Mouse (Mus musculus): ENCODE data around the gene Olfr868. TPM values are rescaled to one million over a fixed set of nuclear protein-coding genes. Genes with fewer than 3 reads are reported as not detected.

The Olfr868 gene
- polyA plus RNA-seq (2015; fragmentation: Nextera tagmentation; extraction: Ambion mirVana), result not detected in 2 replicates

GRCm38 (mm10) chr9:20098326-20098725, at the start of gene Olfr868:
TSS of gene Olfr868 (plus strand) at chr9:20098626.
- H3K9ac ChIP-seq, result no peak within 1 kb of the TSS
- no peaks in the 10 kb centered on the region for H3K4me1 ChIP-seq
- no peak within 1 kb of the TSS for H3K4me2 ChIP-seq
- WGBS, result 31% methylated on average over 2 of the region's 2 CpGs
- ATAC-seq (ENCODE audit: extremely low read depth, insufficient number of reproducible peaks, low FRiP score, low TSS enrichment), result no peak
- H3K36me3 ChIP-seq, result no peaks in the 10 kb centered on the region
- H3K27me3 ChIP-seq (replicated peaks), result no peaks in the 10 kb centered on the region
- no peak within 1 kb of the TSS for H3K27ac ChIP-seq (replicated peaks)
- H3K9me3 ChIP-seq, result peaks cover 6% of the 10 kb centered on the region; the same call in 1 of the 2 replicates
- no peak within 1 kb of the TSS for H3K4me3 ChIP-seq

- no peaks in the 10 kb centered on the region for H3K4me1 ChIP-seq
- WGBS, result 52% methylated on average over 1 of the region's 1 CpGs
- no peaks in the 10 kb centered on the region for H3K27me3 ChIP-seq (replicated peaks)
- H3K4me3 ChIP-seq, result no peak within 1 kb of the TSS
- no peak within 1 kb of the TSS for H3K27ac ChIP-seq (replicated peaks)
- peaks cover 13% of the 10 kb centered on the region for H3K9me3 ChIP-seq
- no peak for ATAC-seq (ENCODE audit: extremely low read depth, insufficient number of reproducible peaks, low FRiP score, low TSS enrichment)
- no peak within 1 kb of the TSS for H3K4me2 ChIP-seq
- H3K9ac ChIP-seq, result no peak within 1 kb of the TSS
- H3K36me3 ChIP-seq, result no peaks in the 10 kb centered on the region
Measured at GRCm38 (mm10) chr9:20057462-20057861, 41.0 kb upstream of the Olfr868 start, which contains the start of gene Olfr867. TSS of gene Olfr867 (minus strand) at chr9:20057562.

GRCm38 (mm10) chr9:20070236-20070635, 28.2 kb upstream of the Olfr868 start:
- Histone ChIP-seq H3K9me3 (peaks cover 21% of the 10 kb centered on the region), H3K27me3 (replicated peaks) (no peaks in the 10 kb centered on the region), H3K4me1 (no peaks in the 10 kb centered on the region), H3K4me3 (no peak overlapping the region), H3K4me2 (no peak overlapping the region), H3K27ac (replicated peaks) (no peak overlapping the region), H3K36me3 (no peaks in the 10 kb centered on the region), H3K9ac (no peak overlapping the region)
- ATAC-seq (ENCODE audit: extremely low read depth, insufficient number of reproducible peaks, low FRiP score, low TSS enrichment), result no peak
- WGBS, result 63% methylated on average over 3 of the region's 3 CpGs

GRCm38 (mm10) chr9:20071291-20071690, 27.1 kb upstream of the Olfr868 start:
- Histone ChIP-seq H3K36me3 (no peaks in the 10 kb centered on the region), H3K4me1 (no peaks in the 10 kb centered on the region), H3K9ac (no peak overlapping the region), H3K4me3 (no peak overlapping the region), H3K27ac (replicated peaks) (no peak overlapping the region), H3K27me3 (replicated peaks) (no peaks in the 10 kb centered on the region), H3K9me3 (peaks cover 21% of the 10 kb centered on the region), H3K4me2 (no peak overlapping the region)
- WGBS, result 66% methylated on average over 1 of the region's 1 CpGs
- ATAC-seq (ENCODE audit: extremely low read depth, insufficient number of reproducible peaks, low FRiP score, low TSS enrichment), result no peak

- no peaks in the 10 kb centered on the region for H3K27me3 ChIP-seq (replicated peaks)
- H3K4me1 ChIP-seq, result no peaks in the 10 kb centered on the region
- H3K9ac ChIP-seq, result no peak overlapping the region
- WGBS, result 53% methylated on average over 7 of the region's 7 CpGs
- no peaks in the 10 kb centered on the region for H3K36me3 ChIP-seq
- H3K9me3 ChIP-seq, result peaks cover 32% of the 10 kb centered on the region
- no peak overlapping the region for H3K4me3 ChIP-seq
- H3K27ac ChIP-seq (replicated peaks), result no peak overlapping the region
- H3K4me2 ChIP-seq, result no peak overlapping the region
- no peak for ATAC-seq (ENCODE audit: extremely low read depth, insufficient number of reproducible peaks, low FRiP score, low TSS enrichment)
Measured at GRCm38 (mm10) chr9:20073523-20074177, 24.8 kb upstream of the Olfr868 start.

GRCm38 (mm10) chr9:20128709-20129108, 30.3 kb downstream of the Olfr868 start, which contains the start of gene Olfr869:
TSS of gene Olfr869 (plus strand) at chr9:20129009.
- no peak within 1 kb of the TSS for H3K27ac ChIP-seq (replicated peaks)
- H3K4me2 ChIP-seq, result no peak within 1 kb of the TSS
- no peaks in the 10 kb centered on the region for H3K27me3 ChIP-seq (replicated peaks)
- no peak within 1 kb of the TSS for H3K4me3 ChIP-seq
- 71% methylated on average over 2 of the region's 2 CpGs for WGBS
- H3K4me1 ChIP-seq, result no peaks in the 10 kb centered on the region
- H3K9ac ChIP-seq, result no peak within 1 kb of the TSS
- H3K36me3 ChIP-seq, result no peaks in the 10 kb centered on the region
- no peak for ATAC-seq (ENCODE audit: extremely low read depth, insufficient number of reproducible peaks, low FRiP score, low TSS enrichment)
- H3K9me3 ChIP-seq, result 0 out of 2 replicates have a peak, but pooled peaks cover 7% of the 10 kb centered on the region

GRCm38 (mm10) chr9:20149706-20150105, 51.3 kb downstream of the Olfr868 start:
- Histone ChIP-seq H3K9ac (no peak overlapping the region), H3K27ac (replicated peaks) (no peak overlapping the region), H3K36me3 (no peaks in the 10 kb centered on the region), H3K9me3 (peaks cover 36% of the 10 kb centered on the region), H3K4me3 (no peak overlapping the region), H3K4me1 (no peaks in the 10 kb centered on the region), H3K27me3 (replicated peaks) (no peaks in the 10 kb centered on the region), H3K4me2 (no peak overlapping the region)
- no peak for ATAC-seq (ENCODE audit: extremely low read depth, insufficient number of reproducible peaks, low FRiP score, low TSS enrichment)
- 71% methylated on average over 3 of the region's 3 CpGs for WGBS

Other genes starting within 250 kb of the Olfr868 start
- gene Olfr860, start 248.9 kb upstream of the Olfr868 start, polyA plus RNA-seq (2015; fragmentation: Nextera tagmentation; extraction: Ambion mirVana), result not detected in 2 replicates
- not detected in 2 replicates for gene Olfr862, start 210.6 kb upstream of the Olfr868 start, polyA plus RNA-seq (2015; fragmentation: Nextera tagmentation; extraction: Ambion mirVana)
- gene Olfr77, start 181.8 kb upstream of the Olfr868 start, polyA plus RNA-seq (2015; fragmentation: Nextera tagmentation; extraction: Ambion mirVana), result 0.17 and 0.18 TPM in 2 replicates
- not detected in 2 replicates for gene Olfr866, start 70.6 kb upstream of the Olfr868 start, polyA plus RNA-seq (2015; fragmentation: Nextera tagmentation; extraction: Ambion mirVana)
- gene Olfr867, start 41.1 kb upstream of the Olfr868 start, polyA plus RNA-seq (2015; fragmentation: Nextera tagmentation; extraction: Ambion mirVana), result not detected in 2 replicates
- gene Olfr869, start 30.4 kb downstream of the Olfr868 start, polyA plus RNA-seq (2015; fragmentation: Nextera tagmentation; extraction: Ambion mirVana), result not detected in 2 replicates
- not detected in 2 replicates for gene Olfr870, start 75.4 kb downstream of the Olfr868 start, polyA plus RNA-seq (2015; fragmentation: Nextera tagmentation; extraction: Ambion mirVana)
- gene Olfr871, start 113.6 kb downstream of the Olfr868 start, polyA plus RNA-seq (2015; fragmentation: Nextera tagmentation; extraction: Ambion mirVana), result not detected in 2 replicates
- not detected in 2 replicates for gene Olfr872, start 138.5 kb downstream of the Olfr868 start, polyA plus RNA-seq (2015; fragmentation: Nextera tagmentation; extraction: Ambion mirVana)
- gene Olfr39, start 183.7 kb downstream of the Olfr868 start, polyA plus RNA-seq (2015; fragmentation: Nextera tagmentation; extraction: Ambion mirVana), result not detected in 2 replicates
- gene Olfr873, start 199.9 kb downstream of the Olfr868 start, polyA plus RNA-seq (2015; fragmentation: Nextera tagmentation; extraction: Ambion mirVana), result not detected in 2 replicates
- not detected in 2 replicates for gene Olfr18, start 237.5 kb downstream of the Olfr868 start, polyA plus RNA-seq (2015; fragmentation: Nextera tagmentation; extraction: Ambion mirVana)